Mouse (Mus musculus): ENCODE measurements around the gene Ssbp3. TPM values are rescaled to one million over a fixed set of nuclear protein-coding genes. Genes with fewer than 3 reads are reported as not detected.

Gene Ssbp3
- polyA plus RNA-seq, 1 experiment = 43.2 TPM

- no peak for DNase-seq
- no peak for TF ChIP-seq CTCF (IDR thresholded peaks at IDR 0.05; ENCODE audit: insufficient read depth, low read length)
- TF ChIP-seq POLR2A (IDR thresholded peaks at IDR 0.05; ENCODE audit: borderline replicate concordance, extremely low read depth, low read depth, low read length) = no peak
- 58% methylated on average over 8 of the region's 8 CpGs for WGBS
Measured at GRCm38 (mm10) chr4:106902157-106902556, 8.3 kb upstream of the Ssbp3 start.

DNA sequence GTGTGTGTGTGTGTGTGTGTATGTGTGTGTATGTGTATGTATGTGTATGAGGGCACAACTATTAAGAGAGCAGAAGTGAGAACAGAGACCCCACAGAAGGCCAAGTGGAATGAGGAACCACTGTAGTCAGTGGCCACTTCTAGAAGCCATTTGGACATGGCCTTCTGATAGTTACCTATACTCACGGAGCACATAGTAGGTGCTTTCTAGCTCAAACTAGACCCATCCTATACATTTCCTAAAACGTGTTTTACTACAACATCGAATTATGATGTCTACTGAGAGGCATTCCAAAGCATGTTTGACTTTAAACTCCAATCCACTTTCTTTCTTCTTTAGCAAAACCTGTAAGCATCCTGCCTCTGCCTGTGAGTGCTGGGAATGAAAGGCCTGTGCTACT lies 4.6 kb upstream of the Ssbp3 start:
- no peak for DNase-seq
- H3K4me3 ChIP-seq (replicated peaks; ENCODE audit: extremely low read depth, low read depth, low read length) = no peak overlapping the region
- TF ChIP-seq CTCF (IDR thresholded peaks at IDR 0.05; ENCODE audit: insufficient read depth, low read length) (no peak), POLR2A (IDR thresholded peaks at IDR 0.05; ENCODE audit: borderline replicate concordance, extremely low read depth, low read depth, low read length) (no peak)
- 90% methylated on average over 3 of the region's 3 CpGs for WGBS
- peaks cover 18% of the 10 kb centered on the region for H3K4me1 ChIP-seq (ENCODE audit: control insufficient read depth, insufficient read depth, low read length)

More at GRCm38 (mm10) chr4:106902157-106902556, 8.3 kb upstream of the Ssbp3 start:
- Histone ChIP-seq H3K4me1 (ENCODE audit: control insufficient read depth, insufficient read depth, low read length) (no peaks in the 10 kb centered on the region), H3K4me3 (replicated peaks; ENCODE audit: extremely low read depth, low read depth, low read length) (no peak overlapping the region)

- H3K4me1 ChIP-seq (ENCODE audit: control insufficient read depth, insufficient read depth, low read length) = peaks cover 24% of the 10 kb centered on the region
- TF ChIP-seq POLR2A (IDR thresholded peaks at IDR 0.05; ENCODE audit: borderline replicate concordance, extremely low read depth, low read depth, low read length) (peak; percentile 9; the same call in 1 of the 2 replicates), CTCF (IDR thresholded peaks at IDR 0.05; ENCODE audit: insufficient read depth, low read length) (no peak)
- WGBS = 14% methylated on average over 17 of the region's 17 CpGs
- H3K4me3 ChIP-seq (replicated peaks; ENCODE audit: extremely low read depth, low read depth, low read length) = no peak overlapping the region
- peak; percentile 38 for DNase-seq
Measured at GRCm38 (mm10) chr4:106907701-106908425, 2.6 kb upstream of the Ssbp3 start.

- TF ChIP-seq POLR2A (IDR thresholded peaks at IDR 0.05; ENCODE audit: borderline replicate concordance, extremely low read depth, low read depth, low read length) (0 out of 2 replicates have a peak, but pooled peaks have one; percentile 22), CTCF (IDR thresholded peaks at IDR 0.05; ENCODE audit: insufficient read depth, low read length) (no peak)
- DNase-seq = peak; percentile 62
- 8% methylated on average over 3 of the region's 3 CpGs for WGBS
- Histone ChIP-seq H3K4me1 (ENCODE audit: control insufficient read depth, insufficient read depth, low read length) (peaks cover 24% of the 10 kb centered on the region), H3K4me3 (replicated peaks; ENCODE audit: extremely low read depth, low read depth, low read length) (no peak overlapping the region)
Measured at GRCm38 (mm10) chr4:106908426-106908809, 2.1 kb upstream of the Ssbp3 start.

GRCm38 (mm10) chr4:106908950-106909751 lies 1.4 kb upstream of the Ssbp3 start:
- Histone ChIP-seq H3K4me1 (ENCODE audit: control insufficient read depth, insufficient read depth, low read length) (peaks cover 24% of the 10 kb centered on the region), H3K4me3 (replicated peaks; ENCODE audit: extremely low read depth, low read depth, low read length) (peak overlapping the region; percentile 22)
- peak; percentile 51 for DNase-seq

DNA sequence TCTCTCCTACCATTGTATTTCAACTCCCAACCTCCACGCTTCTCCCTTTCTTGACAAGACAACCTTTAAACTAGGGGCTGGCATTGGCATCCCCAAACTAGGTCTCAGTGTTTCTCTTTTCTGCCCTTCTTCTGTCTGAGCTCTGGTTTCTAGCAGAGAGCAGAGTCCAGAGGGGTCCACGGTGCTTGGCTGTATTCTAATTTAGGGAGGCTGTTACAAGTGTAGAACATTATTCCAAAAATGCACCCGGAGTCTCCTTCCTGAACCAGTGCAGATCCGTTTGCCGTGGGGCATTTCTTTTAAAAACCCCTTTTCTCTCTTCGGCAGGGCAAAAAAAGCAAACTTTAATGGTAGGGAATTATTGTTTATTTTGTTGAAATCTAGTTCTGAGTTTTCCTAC lies 704 bp upstream of the Ssbp3 start:
- Histone ChIP-seq H3K4me1 (ENCODE audit: control insufficient read depth, insufficient read depth, low read length) (peaks cover 24% of the 10 kb centered on the region), H3K4me3 (replicated peaks; ENCODE audit: extremely low read depth, low read depth, low read length) (peak overlapping the region; percentile 14)
- TF ChIP-seq POLR2A (IDR thresholded peaks at IDR 0.05; ENCODE audit: borderline replicate concordance, extremely low read depth, low read depth, low read length) (no peak), CTCF (IDR thresholded peaks at IDR 0.05; ENCODE audit: insufficient read depth, low read length) (no peak)
- WGBS = 3% methylated on average over 6 of the region's 6 CpGs
- DNase-seq = peak; percentile 35

More at GRCm38 (mm10) chr4:106908950-106909751, 1.4 kb upstream of the Ssbp3 start:
- WGBS = 8% methylated on average over 10 of the region's 10 CpGs
- 0 out of 2 replicates have a peak, but pooled peaks have one; percentile 8 for TF ChIP-seq POLR2A (IDR thresholded peaks at IDR 0.05; ENCODE audit: borderline replicate concordance, extremely low read depth, low read depth, low read length)
- TF ChIP-seq CTCF (IDR thresholded peaks at IDR 0.05; ENCODE audit: insufficient read depth, low read length) = no peak

GRCm38 (mm10) chr4:106911246-106911801 lies 823 bp downstream of the Ssbp3 start:
- peak; percentile 65; the same call in 1 of the 2 replicates for TF ChIP-seq POLR2A (IDR thresholded peaks at IDR 0.05; ENCODE audit: borderline replicate concordance, extremely low read depth, low read depth, low read length)
- no peak for TF ChIP-seq CTCF (IDR thresholded peaks at IDR 0.05; ENCODE audit: insufficient read depth, low read length)
- Histone ChIP-seq H3K4me1 (ENCODE audit: control insufficient read depth, insufficient read depth, low read length) (peaks cover 24% of the 10 kb centered on the region), H3K4me3 (replicated peaks; ENCODE audit: extremely low read depth, low read depth, low read length) (peak overlapping the region; percentile 82)
- peak; percentile 91 for DNase-seq
- WGBS = under 1% methylated on average over 86 of the region's 89 CpGs

DNA sequence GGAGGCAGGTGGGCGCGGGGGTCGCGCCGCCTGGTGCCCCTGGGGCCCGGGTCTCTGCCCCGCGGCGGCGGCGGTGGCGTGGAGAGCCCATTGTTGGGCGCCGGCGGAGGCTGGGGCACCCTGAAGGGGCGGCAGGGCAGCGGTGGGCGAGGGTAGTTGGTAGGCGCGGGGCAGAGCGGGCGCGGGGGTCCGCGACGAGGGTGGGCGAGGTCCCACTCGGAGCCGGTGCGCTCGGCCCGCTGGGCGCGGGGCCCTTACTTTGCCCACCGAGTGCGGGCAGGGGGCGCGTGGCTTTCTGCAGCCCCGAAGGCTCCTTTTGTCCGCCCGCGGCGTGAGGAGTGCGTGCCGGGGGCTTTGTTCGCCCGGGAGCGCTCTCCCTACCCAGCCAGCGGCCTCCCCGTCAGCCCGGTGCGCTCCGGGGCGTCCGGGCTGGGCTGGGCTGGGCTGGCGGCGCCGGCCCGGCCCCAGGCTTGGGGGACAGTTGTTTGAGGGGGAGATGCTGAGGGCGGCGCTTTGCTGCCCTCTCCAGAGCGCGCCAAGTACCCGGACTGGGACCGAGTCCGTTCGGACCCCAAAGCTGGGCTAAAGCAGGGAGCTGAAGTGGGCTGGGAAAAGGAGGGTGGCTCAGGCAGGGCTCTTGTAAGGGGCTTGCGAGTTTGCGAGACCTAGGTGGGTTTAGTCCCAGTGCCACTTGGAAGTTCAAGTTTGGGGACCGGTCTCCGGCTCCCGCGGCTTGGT lies 1.6 kb downstream of the Ssbp3 start:
- H3K4me1 ChIP-seq (ENCODE audit: control insufficient read depth, insufficient read depth, low read length) = peaks cover 24% of the 10 kb centered on the region
- 1% methylated on average over 67 of the region's 73 CpGs for WGBS
- H3K4me3 ChIP-seq (replicated peaks; ENCODE audit: extremely low read depth, low read depth, low read length) = peak overlapping the region; percentile 82
- no peak for TF ChIP-seq CTCF (IDR thresholded peaks at IDR 0.05; ENCODE audit: insufficient read depth, low read length)
- TF ChIP-seq POLR2A (IDR thresholded peaks at IDR 0.05; ENCODE audit: borderline replicate concordance, extremely low read depth, low read depth, low read length) = no peak
- peak; percentile 44 for DNase-seq

DNA sequence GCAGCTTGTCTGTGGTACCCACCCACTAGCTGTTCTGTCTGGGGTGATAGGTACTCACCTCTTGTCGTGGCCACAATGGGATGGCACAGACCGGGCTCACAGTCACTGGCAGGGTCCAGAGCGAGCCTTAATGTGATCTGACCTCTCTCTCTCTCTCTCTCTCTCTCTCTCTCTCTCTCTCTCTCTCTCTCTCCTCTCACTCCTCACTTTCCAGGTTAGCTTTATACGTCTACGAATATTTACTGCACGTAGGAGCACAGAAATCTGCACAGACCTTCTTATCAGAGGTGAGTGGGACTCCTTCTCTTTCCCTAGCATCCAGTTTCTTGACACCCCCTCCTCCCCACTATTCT lies 2.2 kb downstream of the Ssbp3 start:
- H3K4me1 ChIP-seq (ENCODE audit: control insufficient read depth, insufficient read depth, low read length) = peaks cover 23% of the 10 kb centered on the region
- no peak for TF ChIP-seq POLR2A (IDR thresholded peaks at IDR 0.05; ENCODE audit: borderline replicate concordance, extremely low read depth, low read depth, low read length)
- no peak for TF ChIP-seq CTCF (IDR thresholded peaks at IDR 0.05; ENCODE audit: insufficient read depth, low read length)
- WGBS = 40% methylated on average over 6 of the region's 6 CpGs
- peak overlapping the region; percentile 58 for H3K4me3 ChIP-seq (replicated peaks; ENCODE audit: extremely low read depth, low read depth, low read length)
- DNase-seq = no peak

All from lung, adult 2 months (tissue).